Mouse (Mus musculus) skeletal muscle tissue, postnatal 0 days (tissue): ENCODE results near the gene Pcbp3. TPM values are rescaled to one million over a fixed set of nuclear protein-coding genes. Genes with fewer than 3 reads are reported as not detected.

Source experiments
- polyA plus RNA-seq: library from polyadenylated mRNA; unstranded; fragments of >200 nt; fragmentation: Nextera tagmentation; extraction: Ambion mirVana; gene quantifications from 2 replicates; pipeline ENCODE4 v1.2.1, GENCODE M21; 2015

Gene Pcbp3
- 7.0 and 7.2 TPM in 2 replicates for polyA plus RNA-seq

GRCm38 (mm10) chr10:76961790-76962489, at the start of gene Pcbp3:
Gene Pcbp3 (minus strand): TSS chr10:76961887.

GRCm38 (mm10) chr10:76725682-76726285, 235.9 kb downstream of the Pcbp3 start, which contains the start of gene Col6a1:
Gene Col6a1 (minus strand): TSS chr10:76726168.

Other genes with a start within 250 kb of the Pcbp3 start
- gene Col6a1, start 235.7 kb downstream of the Pcbp3 start, polyA plus RNA-seq = 317 and 333 TPM in 2 replicates
- 10.0 and 13.9 TPM in 2 replicates for gene Slc19a1, start 70.4 kb upstream of the Pcbp3 start, polyA plus RNA-seq
- 38.8 and 45.6 TPM in 2 replicates for gene Col18a1, start 204.7 kb upstream of the Pcbp3 start, polyA plus RNA-seq